Mouse (Mus musculus) midbrain, embryonic 12.5 days (tissue): Measurements from ENCODE around the gene Txndc11. TPM values are rescaled to one million over a fixed set of nuclear protein-coding genes. Genes with fewer than 3 reads are reported as not detected.
A peak's percentile ranks its signal among the peaks of the same experiment; 100 is the strongest.
"Not testable (repeated sequence)": the region's sequence is repeated elsewhere in the genome, so short reads cannot be mapped to it uniquely, and the experiment has no call there.

Source experiments
- ATAC-seq: fragments of 200-750 bp; cut with Nextera tagmentation; 2 replicates; pipeline ENCODE4 v1.8.0; 2017; ENCODE audit warnings: low read depth, moderate TSS enrichment, moderate library complexity; ENCODE audit not compliant: low FRiP score
- H3K27ac ChIP-seq: fragments of 300-500 bp; sonication (generic); replicated peaks from 2 replicates; pipeline ENCODE4 v1.5.1; 2016; ENCODE audit warnings: mild to moderate bottlenecking
- H3K27me3 ChIP-seq: fragments of 300-500 bp; sonication (generic); 2 replicates; pipeline ENCODE4 v1.6.1; 2016; ENCODE audit warnings: mild to moderate bottlenecking
- H3K36me3 ChIP-seq: fragments of 300-500 bp; sonication (generic); 2 replicates; pipeline ENCODE4 v1.6.1; 2016
- H3K4me1 ChIP-seq: fragments of 300-500 bp; sonication (generic); 2 replicates; pipeline ENCODE4 v1.6.1; 2016
- H3K4me2 ChIP-seq: fragments of 300-500 bp; sonication (generic); replicated peaks from 2 replicates; pipeline ENCODE4 v1.6.1; 2016; ENCODE audit warnings: mild to moderate bottlenecking, moderate library complexity
- H3K4me3 ChIP-seq: fragments of 300-500 bp; sonication (generic); 2 replicates; pipeline ENCODE4 v1.5.1; 2016; ENCODE audit warnings: mild to moderate bottlenecking
- H3K9ac ChIP-seq: fragments of 300-500 bp; sonication (generic); replicated peaks from 2 replicates; pipeline ENCODE4 v1.6.1; 2016; ENCODE audit warnings: mild to moderate bottlenecking, moderate library complexity
- H3K9me3 ChIP-seq: fragments of 300-500 bp; sonication (generic); 2 replicates; pipeline ENCODE4 v1.6.1; 2016; ENCODE audit warnings: mild to moderate bottlenecking
- WGBS: fragments of 180-500 bp; shearing (Covaris S2); methylation state at CpG from one replicate; pipeline ENCODE4 v1.1.7; 2016; 5-methylcytosine and 5-hydroxymethylcytosine counted together
- polyA plus RNA-seq: library from polyadenylated mRNA; unstranded; fragments of >200 nt; fragmentation: Nextera tagmentation; extraction: Ambion mirVana; gene quantifications from 2 replicates; pipeline ENCODE4 v1.2.1, GENCODE M21; 2016

Txndc11 gene
- polyA plus RNA-seq = 30.5 and 31.5 TPM in 2 replicates

- Histone ChIP-seq H3K36me3 (peaks cover 18% of the 10 kb centered on the region), H3K27ac (peak within 1 kb of the TSS; percentile 80)
- under 1% methylated on average over 52 of the region's 80 CpGs for WGBS
Measured at GRCm38 (mm10) chr16:11134348-11135344, at the start of gene Txndc11. Gene Txndc11 (minus strand): TSS chr16:11134650.

GRCm38 (mm10) chr16:11177404-11177803 is 43.0 kb upstream of the Txndc11 start:
- Histone ChIP-seq H3K9me3 (no peaks in the 10 kb centered on the region), H3K27me3 (peaks cover 12% of the 10 kb centered on the region; the same call in 1 of the 2 replicates), H3K4me2 (no peak overlapping the region), H3K36me3 (no peaks in the 10 kb centered on the region), H3K9ac (no peak overlapping the region), H3K4me1 (peaks cover 14% of the 10 kb centered on the region), H3K4me3 (no peak overlapping the region), H3K27ac (no peak overlapping the region)
- 71% methylated on average over 2 of the region's 2 CpGs for WGBS
- ATAC-seq = no peak

More at GRCm38 (mm10) chr16:11134348-11135344, at the start of gene Txndc11:
- H3K4me1 ChIP-seq = peaks cover 23% of the 10 kb centered on the region
- H3K9ac ChIP-seq = peak within 1 kb of the TSS; percentile 92
- no peaks in the 10 kb centered on the region for H3K27me3 ChIP-seq
- peak; percentile 99 for ATAC-seq
- peak within 1 kb of the TSS; percentile 69 for H3K4me2 ChIP-seq
- no peaks in the 10 kb centered on the region for H3K9me3 ChIP-seq
- H3K4me3 ChIP-seq = peak within 1 kb of the TSS; percentile 90

GRCm38 (mm10) chr16:11176884-11177244 is 42.4 kb upstream of the Txndc11 start:
- Histone ChIP-seq H3K4me2 (peak overlapping the region; percentile 77), H3K9me3 (no peaks in the 10 kb centered on the region), H3K27ac (no peak overlapping the region), H3K36me3 (no peaks in the 10 kb centered on the region), H3K9ac (peak overlapping the region; percentile 83), H3K4me1 (peaks cover 14% of the 10 kb centered on the region), H3K27me3 (peaks cover 12% of the 10 kb centered on the region; the same call in 1 of the 2 replicates), H3K4me3 (peak overlapping the region; percentile 93)
- 6% methylated on average over 4 of the region's 4 CpGs for WGBS
- ATAC-seq = no peak

DNA sequence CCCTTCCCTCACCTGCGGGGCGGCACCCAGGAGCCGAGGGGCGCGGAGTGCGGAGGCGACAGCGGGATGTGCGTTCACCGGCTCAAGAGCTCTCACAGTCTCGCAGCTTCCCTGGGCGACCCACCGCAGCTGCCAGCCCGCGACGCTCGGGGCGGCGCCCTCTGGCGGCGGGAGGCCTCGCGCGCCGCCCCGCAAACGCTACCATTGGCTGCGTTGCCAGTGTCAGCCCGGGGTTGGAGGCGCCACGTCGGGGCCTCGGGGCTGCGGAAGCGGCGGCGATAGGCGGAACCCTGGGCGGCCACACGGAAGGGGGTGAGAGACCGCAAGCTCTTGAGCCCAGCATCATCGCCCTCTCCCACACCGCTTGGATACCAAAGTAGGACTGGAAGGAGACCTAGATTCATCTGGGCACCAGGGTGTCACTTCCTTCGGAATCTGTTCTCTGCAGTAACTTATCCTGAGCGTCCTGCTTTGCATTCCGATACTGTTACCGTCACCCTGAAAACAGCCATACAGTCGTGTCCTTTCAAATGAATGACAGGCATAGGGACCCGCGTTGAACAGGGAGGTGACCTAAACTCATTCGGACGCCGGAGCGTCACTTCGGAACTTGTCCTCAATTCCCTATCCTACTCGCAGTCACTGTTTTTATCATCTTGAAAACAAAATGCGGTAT is 41.9 kb upstream of the Txndc11 start, which contains the start of gene Zc3h7a:
Gene Zc3h7a (minus strand): TSS at position 186 of the 676 bp plus-strand sequence.
- no peaks in the 10 kb centered on the region for H3K36me3 ChIP-seq
- WGBS = under 1% methylated on average over 52 of the region's 57 CpGs
- peak within 1 kb of the TSS; percentile 90 for H3K27ac ChIP-seq
- H3K9ac ChIP-seq = peak within 1 kb of the TSS; percentile 83
- H3K4me1 ChIP-seq = peaks cover 14% of the 10 kb centered on the region
- ATAC-seq = peak; percentile 95
- H3K4me2 ChIP-seq = peak within 1 kb of the TSS; percentile 77
- no peaks in the 10 kb centered on the region for H3K9me3 ChIP-seq
- peak within 1 kb of the TSS; percentile 93 for H3K4me3 ChIP-seq
- H3K27me3 ChIP-seq = peaks cover 12% of the 10 kb centered on the region; the same call in 1 of the 2 replicates

DNA sequence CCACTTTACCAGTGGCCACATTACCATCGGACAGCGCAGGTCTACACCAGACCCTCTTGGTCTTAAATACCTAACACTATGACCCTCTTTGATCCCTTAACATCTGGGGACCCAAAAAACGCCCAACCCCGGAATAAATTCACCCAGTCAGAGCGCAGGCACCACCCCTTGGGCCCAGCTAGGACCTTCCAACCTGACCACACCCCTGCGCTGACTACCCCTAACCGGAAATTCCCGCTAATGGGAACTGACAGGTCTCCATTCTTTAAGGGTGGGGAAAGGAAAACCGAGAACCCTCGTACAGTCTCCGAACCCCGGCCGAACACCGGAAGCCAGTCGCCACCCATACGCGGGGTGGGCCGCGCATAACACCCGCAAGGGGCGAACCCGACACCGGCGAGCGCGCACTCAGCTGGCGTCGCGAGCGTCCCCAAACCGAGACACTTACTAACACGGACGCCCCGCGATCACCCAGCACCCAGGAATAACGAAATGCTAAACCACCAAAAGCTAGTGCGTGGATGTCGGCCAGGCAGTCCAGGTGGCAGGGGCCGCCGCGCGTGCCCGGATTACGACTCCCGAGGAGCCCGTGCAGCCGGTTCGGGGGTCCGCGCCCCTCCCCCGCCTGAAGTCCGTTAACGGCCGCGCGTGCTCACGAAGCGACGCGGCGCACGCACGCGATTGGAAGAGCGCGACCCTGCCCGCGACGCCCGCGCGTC is 41.2 kb upstream of the Txndc11 start:
- WGBS = under 1% methylated on average over 72 of the region's 72 CpGs
- H3K4me1 ChIP-seq = peaks cover 20% of the 10 kb centered on the region
- ATAC-seq = peak; percentile 72
- H3K9ac ChIP-seq = peak overlapping the region; percentile 83
- peak overlapping the region; percentile 93 for H3K4me3 ChIP-seq
- H3K27me3 ChIP-seq = peaks cover 12% of the 10 kb centered on the region; the same call in 1 of the 2 replicates
- no peaks in the 10 kb centered on the region for H3K36me3 ChIP-seq
- H3K27ac ChIP-seq = peak overlapping the region; percentile 90
- peak overlapping the region; percentile 77 for H3K4me2 ChIP-seq
- H3K9me3 ChIP-seq = no peaks in the 10 kb centered on the region

- peak overlapping the region; percentile 77 for H3K4me2 ChIP-seq
- WGBS = 15% methylated on average over 9 of the region's 9 CpGs
- peaks cover 21% of the 10 kb centered on the region for H3K4me1 ChIP-seq
- no peak for ATAC-seq
- H3K27me3 ChIP-seq = peaks cover 12% of the 10 kb centered on the region; the same call in 1 of the 2 replicates
- H3K9me3 ChIP-seq = no peaks in the 10 kb centered on the region
- peak overlapping the region; percentile 90 for H3K27ac ChIP-seq
- H3K36me3 ChIP-seq = no peaks in the 10 kb centered on the region
- H3K4me3 ChIP-seq = peak overlapping the region; percentile 93
- peak overlapping the region; percentile 83 for H3K9ac ChIP-seq
Measured at GRCm38 (mm10) chr16:11175100-11175488, 40.6 kb upstream of the Txndc11 start.

DNA sequence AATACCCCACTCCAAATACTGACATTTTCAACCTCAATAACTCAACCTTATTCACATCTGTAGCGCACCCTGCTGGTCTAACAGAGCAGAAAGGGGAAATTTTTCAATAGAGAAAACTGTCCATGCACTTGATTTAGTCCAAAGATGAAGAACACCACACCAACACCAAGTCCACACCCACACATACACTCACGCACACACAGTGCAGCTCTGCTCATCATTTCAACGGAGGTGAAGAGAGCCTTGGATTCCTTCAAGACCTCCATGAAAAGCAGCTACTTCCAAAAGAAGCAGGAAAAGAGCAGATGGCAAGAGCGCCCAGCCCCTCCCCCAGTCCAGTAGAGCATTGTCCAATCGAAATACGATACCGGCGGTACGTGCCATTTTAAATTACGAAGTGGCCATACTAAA is 40.2 kb upstream of the Txndc11 start:
- Histone ChIP-seq H3K9ac (peak overlapping the region; percentile 83), H3K27ac (peak overlapping the region; percentile 90), H3K4me3 (peak overlapping the region; percentile 93), H3K36me3 (no peaks in the 10 kb centered on the region), H3K4me2 (peak overlapping the region; percentile 77), H3K4me1 (peaks cover 21% of the 10 kb centered on the region), H3K9me3 (no peaks in the 10 kb centered on the region), H3K27me3 (peaks cover 12% of the 10 kb centered on the region; the same call in 1 of the 2 replicates)
- 11% methylated on average over 10 of the region's 10 CpGs for WGBS
- ATAC-seq = 0 out of 2 replicates have a peak, but pooled peaks have one; percentile 10

DNA sequence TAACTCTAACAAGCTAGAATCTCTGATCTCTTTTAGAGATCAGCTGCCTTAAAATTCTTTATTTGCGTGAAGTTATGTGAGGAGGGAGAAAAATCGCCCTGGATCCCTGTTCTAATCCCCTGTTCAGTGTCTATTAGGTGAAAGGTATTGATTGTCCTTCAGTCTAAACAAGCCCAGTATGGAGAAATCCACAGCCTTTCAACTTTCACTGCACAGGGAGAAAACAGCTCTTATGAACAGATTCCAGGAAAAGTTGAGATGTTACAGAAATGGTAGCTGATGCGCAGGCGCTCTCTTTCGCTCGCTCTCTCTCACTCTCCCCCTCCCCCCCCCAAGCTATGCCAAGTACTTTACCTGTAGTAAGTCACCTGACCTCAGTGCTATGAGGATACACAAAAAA is 37.2 kb upstream of the Txndc11 start:
- H3K9ac ChIP-seq = no peak overlapping the region
- 92% methylated on average over 6 of the region's 6 CpGs for WGBS
- no peak overlapping the region for H3K4me3 ChIP-seq
- H3K4me1 ChIP-seq = peaks cover 17% of the 10 kb centered on the region
- no peaks in the 10 kb centered on the region for H3K9me3 ChIP-seq
- no peaks in the 10 kb centered on the region for H3K27me3 ChIP-seq
- no peaks in the 10 kb centered on the region for H3K36me3 ChIP-seq
- no peak overlapping the region for H3K4me2 ChIP-seq
- ATAC-seq = no peak
- no peak overlapping the region for H3K27ac ChIP-seq

- H3K9ac ChIP-seq = no peak overlapping the region
- H3K4me2 ChIP-seq = no peak overlapping the region
- no peak overlapping the region for H3K4me3 ChIP-seq
- no peak for ATAC-seq
- H3K4me1 ChIP-seq = peaks cover 7% of the 10 kb centered on the region; the same call in 1 of the 2 replicates
- H3K36me3 ChIP-seq = peaks cover 8% of the 10 kb centered on the region; the same call in 1 of the 2 replicates
- no peak overlapping the region for H3K27ac ChIP-seq
- H3K27me3 ChIP-seq = no peaks in the 10 kb centered on the region
- no peaks in the 10 kb centered on the region for H3K9me3 ChIP-seq
- 87% methylated on average over 2 of the region's 2 CpGs for WGBS
Measured at GRCm38 (mm10) chr16:11166431-11166830, 32.0 kb upstream of the Txndc11 start.

DNA sequence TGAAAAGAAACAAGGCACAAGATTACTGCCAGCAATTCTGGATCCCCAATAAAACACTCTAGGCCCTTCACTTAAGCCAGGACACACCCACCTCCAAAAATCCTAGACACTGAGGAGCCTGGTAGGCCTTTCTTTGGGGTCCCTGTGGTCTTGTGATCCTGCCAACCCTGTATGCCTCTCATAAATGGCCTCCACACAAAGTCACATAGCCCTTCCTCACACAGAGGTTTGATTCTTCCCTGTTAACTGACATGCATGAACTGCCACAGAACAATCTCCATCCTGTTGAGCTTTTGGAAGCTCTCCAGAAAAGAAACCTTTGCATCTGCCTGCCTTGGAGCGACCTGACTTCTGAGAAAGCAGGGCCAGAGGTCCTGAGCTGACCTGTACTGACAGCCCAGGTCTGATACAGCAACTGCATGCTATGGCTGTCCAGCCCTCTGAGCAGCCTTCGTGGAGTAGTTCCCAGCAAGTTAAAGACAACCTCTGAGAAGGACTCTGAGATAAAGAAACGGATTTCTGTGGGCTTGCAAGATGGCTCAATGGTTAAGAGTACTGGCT is 30.3 kb upstream of the Txndc11 start:
- WGBS = 80% methylated on average over 3 of the region's 3 CpGs
- no peak overlapping the region for H3K27ac ChIP-seq
- no peaks in the 10 kb centered on the region for H3K27me3 ChIP-seq
- H3K9ac ChIP-seq = no peak overlapping the region
- H3K4me2 ChIP-seq = no peak overlapping the region
- H3K36me3 ChIP-seq = peaks cover 12% of the 10 kb centered on the region; the same call in 1 of the 2 replicates
- H3K4me1 ChIP-seq = no peaks in the 10 kb centered on the region
- H3K4me3 ChIP-seq = no peak overlapping the region
- no peak for ATAC-seq
- H3K9me3 ChIP-seq = no peaks in the 10 kb centered on the region

- H3K27me3 ChIP-seq, H3K9me3 ChIP-seq, ATAC-seq, H3K4me3 ChIP-seq, H3K27ac ChIP-seq, H3K9ac ChIP-seq, H3K4me1 ChIP-seq, H3K4me2 ChIP-seq: not testable (repeated sequence)
- WGBS = 76% methylated on average over 2 of the region's 3 CpGs
- peaks cover 70% of the 10 kb centered on the region for H3K36me3 ChIP-seq
Measured at GRCm38 (mm10) chr16:11157721-11158120, 23.3 kb upstream of the Txndc11 start.
